Mouse (Mus musculus) cerebellum, adult 2 months (tissue): ENCODE measurements around the gene Slc15a3.

Source experiments
- CTCF ChIP-seq: fragments of 200-500 bp; IDR thresholded peaks from 2 replicates; pipeline ENCODE4 v1.5.1; 2011; ENCODE audit warnings: low read depth, mild to moderate bottlenecking, control low read depth, low read length, moderate library complexity, borderline replicate concordance; ENCODE audit not compliant: insufficient read depth
- POLR2A ChIP-seq: fragments of 200-500 bp; IDR thresholded peaks from 2 replicates; pipeline ENCODE4 v1.6.1; 2011; ENCODE audit warnings: low read length, control low read depth, borderline replicate concordance; ENCODE audit not compliant: insufficient read depth

DNA sequence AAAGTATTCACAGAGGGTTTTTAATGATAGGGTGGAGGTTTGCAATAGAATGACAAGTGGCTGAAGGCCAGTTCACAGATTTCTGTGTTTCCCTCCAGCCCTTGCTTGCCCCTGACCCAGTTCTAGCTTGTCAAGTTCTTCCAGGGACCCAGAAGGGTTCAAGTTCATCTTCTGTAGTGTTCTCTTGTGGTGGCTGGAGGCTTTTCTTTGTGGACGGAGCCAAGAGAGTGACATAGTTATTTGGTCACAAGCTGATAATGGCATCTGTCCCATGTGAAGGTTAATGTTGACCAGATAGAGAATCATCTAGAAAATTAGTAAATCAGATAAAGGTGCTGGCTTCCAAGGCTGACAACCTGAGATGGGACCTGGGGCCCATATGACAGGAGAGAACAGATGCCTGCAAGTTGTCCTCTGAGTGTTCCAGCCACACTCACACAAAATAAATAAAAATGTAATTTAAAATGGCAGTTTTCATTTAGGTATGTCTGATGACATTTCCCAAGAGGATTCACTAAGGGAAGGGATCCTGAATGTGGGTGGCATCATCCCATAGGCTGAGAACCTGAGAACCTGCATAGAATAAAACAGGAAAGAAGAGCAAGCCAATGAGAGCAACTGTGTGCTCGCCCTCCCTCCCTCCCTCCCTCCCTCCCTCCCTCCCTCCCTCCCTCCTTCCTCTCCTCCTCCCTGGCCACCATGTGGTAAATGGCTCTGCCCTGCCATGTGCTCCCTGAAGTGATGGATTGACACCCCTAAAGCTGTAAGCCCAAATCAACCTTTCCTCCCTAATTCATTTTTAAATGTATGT lies 34.5 kb upstream of the Slc15a3 start:
- TF ChIP-seq CTCF = no peak
- TF ChIP-seq POLR2A = no peak
